Mouse (Mus musculus) retina, postnatal 1 day (tissue): ENCODE results near the gene 2310034G01Rik.

ENCODE experiments used
- DNase-seq: peaks from one replicate; pipeline ENCODE4 v3.0.0-alpha.2; 2012

2310034G01Rik gene

DNA sequence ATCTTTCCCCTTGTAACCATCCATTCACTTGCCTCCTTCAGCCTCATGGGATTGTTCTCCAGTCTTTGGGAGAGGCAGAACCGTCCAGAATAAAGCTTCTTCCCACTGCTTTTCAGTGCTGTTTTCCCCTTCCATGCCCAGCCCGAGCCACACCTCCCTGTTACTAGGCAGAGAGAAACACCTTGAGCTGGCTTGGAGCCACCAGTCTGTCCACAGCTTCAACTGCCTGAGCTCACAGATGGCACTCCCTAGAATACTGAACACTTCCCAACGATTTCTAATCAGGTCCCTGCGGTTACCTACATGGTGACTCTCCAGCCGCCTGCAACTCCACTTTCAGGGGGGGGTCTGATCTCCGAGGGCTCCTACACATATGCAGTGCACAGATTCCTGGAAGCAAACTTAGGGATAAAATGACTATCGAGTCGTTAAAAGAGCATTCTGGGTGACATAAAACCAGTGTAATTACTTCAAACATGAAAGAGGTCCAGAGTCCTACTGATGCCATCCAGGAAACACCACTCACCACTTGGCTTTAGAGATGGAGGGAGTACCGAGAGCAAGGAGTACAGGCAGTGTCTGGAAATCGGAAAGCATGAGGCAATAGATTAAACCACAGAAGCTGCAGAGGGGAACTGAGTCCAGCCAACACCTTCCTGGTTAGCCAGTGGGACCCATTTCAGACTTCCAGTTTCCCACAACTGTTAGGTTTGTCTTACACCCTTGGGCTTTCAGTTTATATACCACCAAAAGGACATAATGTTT, at the start of gene 2310034G01Rik:
Gene 2310034G01Rik (minus strand): TSS at position 135 of the 765 bp plus-strand sequence.
- DNase-seq: no peak

DNA sequence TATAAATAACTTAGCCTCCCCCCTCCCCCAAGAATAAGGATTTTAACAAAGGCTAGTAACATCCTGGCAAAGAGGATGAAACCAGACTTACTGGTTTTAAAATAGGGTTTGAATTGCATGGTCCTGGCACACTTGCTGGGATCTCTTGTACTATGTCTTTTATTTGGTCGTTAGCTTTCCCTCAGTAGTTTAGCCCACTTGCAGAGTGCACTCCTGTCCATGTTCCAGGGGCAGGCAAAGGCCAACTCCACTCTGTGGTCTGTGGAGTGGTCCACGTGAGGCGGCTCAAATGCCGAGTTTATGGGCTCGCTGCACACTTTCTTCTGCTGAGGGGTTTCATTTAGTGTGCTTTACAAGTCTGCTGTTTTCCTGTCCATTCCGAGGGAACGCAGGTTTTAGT, 49.8 kb upstream of the 2310034G01Rik start:
- no peak for DNase-seq

DNA sequence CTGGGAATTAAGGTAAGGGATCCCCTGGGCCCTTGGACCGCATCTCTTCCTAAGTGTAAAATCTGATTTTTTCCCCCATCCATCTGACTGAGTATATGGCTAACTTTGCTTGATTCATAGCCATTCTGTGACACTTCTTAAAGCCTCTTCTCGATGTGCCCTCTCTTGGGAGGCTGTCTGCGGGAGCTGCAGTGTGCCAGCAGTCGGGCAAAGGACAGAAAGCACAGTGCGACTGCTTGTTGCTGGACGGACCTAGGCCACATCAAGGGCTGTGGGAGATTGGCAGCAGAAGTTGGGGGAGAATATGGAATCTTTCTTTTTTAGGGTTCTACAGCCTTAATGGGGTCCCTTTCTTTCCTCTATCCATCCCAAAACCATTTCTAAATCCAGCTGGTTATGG, 49.3 kb upstream of the 2310034G01Rik start:
- no peak for DNase-seq

DNA sequence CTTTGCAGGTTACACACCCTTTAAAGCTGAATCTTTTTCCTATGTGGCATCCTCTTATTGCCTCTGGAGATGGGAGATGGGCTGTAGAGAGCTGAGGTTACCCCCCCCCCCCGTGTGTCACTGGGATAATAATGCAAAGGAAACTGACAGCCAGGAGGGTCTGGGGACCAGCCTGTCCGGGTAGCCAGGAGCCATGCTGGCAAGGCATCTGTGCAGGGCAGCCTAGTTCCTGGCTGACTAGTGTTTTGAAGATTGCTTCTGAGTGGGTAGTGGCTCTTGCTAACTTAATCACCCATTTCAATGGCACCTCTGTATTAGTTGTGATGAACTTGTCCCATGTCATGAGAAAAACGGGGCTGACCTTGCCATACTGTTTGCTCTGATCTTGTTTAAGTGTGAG, 48.3 kb upstream of the 2310034G01Rik start:
- DNase-seq: no peak

DNA sequence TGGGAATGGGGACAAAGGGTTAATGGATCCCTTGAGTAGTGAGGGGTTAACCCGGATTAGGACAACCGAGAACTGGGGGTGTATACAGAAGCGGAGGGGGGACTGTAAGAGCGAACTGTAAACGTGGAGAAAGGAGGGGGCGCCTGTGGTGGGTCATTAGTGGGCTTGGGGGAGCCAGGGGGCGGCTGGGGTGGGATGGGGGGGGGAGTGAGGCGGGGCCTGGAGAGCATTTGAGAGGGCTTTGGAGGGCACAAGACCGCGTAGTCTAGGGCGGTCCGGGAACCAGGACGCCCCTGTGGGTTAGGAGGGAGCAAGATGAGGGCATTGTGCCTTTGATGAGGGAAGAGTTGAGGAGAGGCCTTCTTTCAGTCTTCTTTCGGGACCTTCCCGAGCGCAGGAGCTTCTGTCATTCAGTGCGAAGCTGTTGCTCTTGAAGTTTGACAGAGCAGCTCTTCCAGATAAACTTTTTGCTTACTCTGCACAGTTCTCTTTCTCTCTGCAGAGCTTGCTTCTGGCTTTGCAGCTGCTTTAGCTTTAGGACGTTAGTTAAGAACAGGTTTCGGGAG, 47.4 kb upstream of the 2310034G01Rik start:
- DNase-seq: peak; percentile 68

DNA sequence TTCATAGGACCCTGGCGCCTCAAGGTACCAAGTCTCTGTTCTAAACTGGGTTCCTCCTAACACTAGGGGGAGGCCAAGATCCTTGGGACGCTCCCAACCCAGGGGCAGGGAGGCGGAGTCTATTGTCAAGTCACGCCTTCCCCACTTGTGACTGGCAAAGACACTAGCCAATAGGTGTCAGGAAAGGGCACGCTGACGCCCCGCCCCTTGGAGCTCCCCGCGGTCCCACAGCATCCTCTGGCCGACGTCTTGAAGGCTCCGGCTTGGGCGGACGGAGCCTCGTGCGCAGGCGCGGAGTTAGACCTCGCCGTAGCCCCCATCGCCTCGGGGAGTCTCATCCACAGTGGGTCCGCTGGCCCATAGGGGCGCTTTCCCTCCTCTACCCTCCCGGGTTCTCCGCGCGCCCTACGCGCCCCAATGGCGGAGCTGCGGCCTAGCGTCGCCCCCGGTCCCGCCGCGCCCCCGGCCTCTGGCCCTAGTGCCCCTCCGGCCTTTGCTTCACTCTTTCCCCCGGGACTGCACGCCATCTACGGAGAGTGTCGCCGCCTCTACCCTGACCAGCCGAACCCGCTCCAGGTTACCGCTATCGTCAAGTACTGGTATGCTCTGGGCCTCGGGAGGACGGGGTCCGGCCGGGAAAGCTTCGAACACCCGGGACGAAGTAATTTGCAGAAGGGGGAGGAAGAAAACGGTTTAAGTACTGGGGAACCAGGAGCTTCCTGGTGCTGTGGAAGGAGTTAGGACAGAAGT, 46.8 kb upstream of the 2310034G01Rik start, which contains the start of gene Sufu:
Gene Sufu (plus strand): TSS at position 211 of the 750 bp plus-strand sequence.
- DNase-seq: peak; percentile 99

DNA sequence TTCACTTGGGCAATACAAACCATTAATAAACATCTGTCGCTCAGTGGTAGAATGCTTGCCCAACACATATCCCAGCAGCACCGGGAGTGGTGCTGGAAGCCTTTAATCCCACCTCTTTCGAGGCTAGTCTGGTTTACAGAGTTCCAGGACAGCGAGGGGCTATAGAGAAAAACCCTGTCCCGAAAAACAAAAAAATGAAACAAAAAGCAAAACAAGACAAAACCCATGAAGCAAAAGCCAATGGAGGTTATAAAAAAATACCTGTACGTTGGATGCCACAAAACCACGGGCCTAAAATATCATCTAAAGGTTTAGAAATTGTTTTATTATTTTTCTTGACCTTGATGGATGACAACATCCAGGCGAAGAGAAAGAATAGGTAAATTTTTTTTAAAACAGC, 46.0 kb upstream of the 2310034G01Rik start:
- DNase-seq: no peak

GRCm38 (mm10) chr19:46395109-46396009, 45.3 kb upstream of the 2310034G01Rik start, which contains the start of gene Actr1a:
Gene Actr1a, minus strand, starts transcription at chr19:46395748.
- peak; percentile 100 for DNase-seq

DNA sequence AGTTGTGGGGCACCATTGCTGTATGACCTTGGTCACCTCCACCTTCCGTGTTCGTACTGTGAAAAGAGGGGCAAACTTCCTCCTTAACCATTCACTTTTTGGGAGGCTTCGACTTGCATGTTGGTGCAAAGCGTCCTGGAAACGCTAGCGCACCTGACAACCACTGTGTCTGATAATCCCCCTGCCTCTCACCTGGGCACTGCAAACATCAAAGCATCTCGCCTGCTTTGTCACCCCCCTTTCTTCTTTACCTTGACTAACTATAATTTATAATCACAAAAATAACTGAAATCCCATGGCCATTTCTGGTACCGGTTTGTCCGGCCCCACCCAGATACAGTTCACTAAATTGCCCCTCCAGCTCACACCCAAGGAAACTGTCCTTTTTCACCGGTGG, 44.6 kb upstream of the 2310034G01Rik start:
- no peak for DNase-seq

- peak; percentile 70 for DNase-seq
Measured at GRCm38 (mm10) chr19:46392018-46392417, 41.9 kb upstream of the 2310034G01Rik start.

GRCm38 (mm10) chr19:46389872-46390271, 39.8 kb upstream of the 2310034G01Rik start:
- DNase-seq: peak; percentile 28

- no peak for DNase-seq
Measured at GRCm38 (mm10) chr19:46382275-46382674, 32.2 kb upstream of the 2310034G01Rik start.

GRCm38 (mm10) chr19:46375891-46376290, 25.8 kb upstream of the 2310034G01Rik start:
- DNase-seq: no peak

GRCm38 (mm10) chr19:46375489-46375888, 25.4 kb upstream of the 2310034G01Rik start:
- DNase-seq: no peak

- DNase-seq: no peak
Measured at GRCm38 (mm10) chr19:46374477-46375088, 24.5 kb upstream of the 2310034G01Rik start.

- peak; percentile 64 for DNase-seq
Measured at GRCm38 (mm10) chr19:46369204-46369603, 19.1 kb upstream of the 2310034G01Rik start.

DNA sequence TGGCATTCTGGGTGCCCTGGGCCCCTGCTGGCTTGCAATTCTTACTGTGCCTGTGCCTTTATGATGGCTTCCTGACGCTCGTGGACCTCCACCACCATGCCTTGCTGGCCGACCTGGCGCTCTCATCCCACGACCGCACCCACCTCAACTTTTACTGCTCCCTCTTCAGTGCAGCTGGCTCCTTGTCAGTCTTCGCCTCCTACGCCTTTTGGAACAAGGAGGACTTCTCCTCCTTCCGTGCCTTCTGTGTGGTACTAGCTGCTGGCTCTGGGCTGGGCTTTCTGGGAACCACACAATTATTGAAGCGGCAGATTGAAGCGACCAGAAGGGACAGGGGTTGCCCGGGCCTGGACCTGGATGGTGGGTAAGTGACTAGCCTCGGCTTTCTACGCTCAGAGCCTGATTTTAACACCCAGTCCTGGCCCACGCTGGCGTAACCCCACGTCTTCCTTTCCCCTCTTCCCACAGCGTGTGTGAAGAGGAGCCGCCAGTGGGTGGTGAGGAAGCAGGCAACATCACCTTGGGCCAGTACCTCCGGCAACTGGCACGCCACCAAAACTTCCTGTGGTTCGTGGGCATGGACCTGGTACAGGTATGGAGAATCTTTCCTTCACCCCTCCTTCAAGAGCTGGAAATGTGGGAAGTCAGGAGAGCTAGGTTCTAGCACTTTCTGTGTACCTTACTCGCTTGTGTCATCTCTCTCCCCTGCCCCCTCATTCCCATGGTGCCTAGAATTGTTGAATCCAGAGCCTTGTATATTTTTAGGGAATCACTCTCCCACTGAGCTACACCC, 17.9 kb upstream of the 2310034G01Rik start:
- no peak for DNase-seq

GRCm38 (mm10) chr19:46363294-46364009, 13.3 kb upstream of the 2310034G01Rik start:
- no peak for DNase-seq

DNA sequence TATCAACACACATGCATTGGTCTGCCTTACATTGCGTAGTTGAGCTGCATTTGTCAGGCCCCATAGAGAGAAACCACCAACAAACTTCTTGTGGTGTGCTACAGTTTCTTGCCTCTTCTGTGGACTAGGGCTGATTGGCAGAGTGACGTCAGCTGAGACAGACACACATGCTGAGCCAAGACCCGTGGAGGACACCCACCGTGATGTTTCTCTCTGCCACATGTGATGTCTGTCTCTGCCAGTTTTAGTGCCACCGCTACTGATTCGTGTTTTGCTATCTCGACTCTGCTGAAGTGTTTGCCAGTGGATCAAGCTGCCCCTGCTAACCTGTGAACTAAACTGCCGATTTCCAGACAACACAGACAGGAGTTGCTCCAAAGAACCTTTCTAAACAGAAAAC, 12.0 kb upstream of the 2310034G01Rik start:
- DNase-seq: no peak

DNA sequence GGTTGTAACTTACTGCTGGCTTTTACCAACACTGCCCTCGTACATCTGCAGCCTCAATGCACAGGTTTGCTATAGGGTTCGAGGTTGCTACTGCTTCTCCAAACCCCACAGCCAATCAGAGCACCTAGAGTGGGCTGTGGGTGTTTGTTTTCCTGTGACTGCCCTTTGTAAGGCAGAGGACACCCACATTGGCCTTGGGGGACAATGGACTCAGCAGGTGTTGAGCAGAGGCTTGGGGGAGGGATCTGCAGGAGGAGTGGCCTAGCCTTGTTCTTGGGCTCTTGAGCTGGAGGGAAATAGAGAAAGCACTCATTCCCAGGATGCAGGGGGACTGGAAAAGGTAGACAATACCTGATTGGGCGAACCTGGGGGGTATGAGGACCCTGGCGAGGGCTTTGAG, 8.3 kb upstream of the 2310034G01Rik start:
- DNase-seq: no peak
